Mouse (Mus musculus): ENCODE measurements at regions not wholly inside any gene's neighbourhood (a gene's known extent, or its start where the extent isn't known, plus 50 kb on each side); places are given as distances from the start of the nearest gene placed in this dataset.

- no peak for DNase-seq (ENCODE audit: low spot score in 2 of 2)
Measured at GRCm38 (mm10) chrX:142456022-142456421, 65.7 kb upstream of the Acsl4 start.

- DNase-seq (ENCODE audit: low spot score in 2 of 2), result no peak
Measured at GRCm38 (mm10) chrX:142464174-142464573, 73.8 kb upstream of the Acsl4 start.

GRCm38 (mm10) chrX:142464756-142465155, 74.4 kb upstream of the Acsl4 start:
- DNase-seq (ENCODE audit: low spot score in 2 of 2), result no peak

- DNase-seq (ENCODE audit: low spot score in 2 of 2), result no peak
Measured at GRCm38 (mm10) chrX:142467850-142468256, 77.5 kb upstream of the Acsl4 start.

- DNase-seq (ENCODE audit: low spot score in 2 of 2), result no peak
Measured at GRCm38 (mm10) chrX:142468388-142468787, 78.1 kb upstream of the Acsl4 start.

GRCm38 (mm10) chrX:142469048-142469634, 78.8 kb upstream of the Acsl4 start:
- no peak for DNase-seq (ENCODE audit: low spot score in 2 of 2)

GRCm38 (mm10) chrX:142470083-142470482, 79.7 kb upstream of the Acsl4 start:
- no peak for DNase-seq (ENCODE audit: low spot score in 2 of 2)

- no peak for DNase-seq (ENCODE audit: low spot score in 2 of 2)
Measured at GRCm38 (mm10) chrX:142481203-142481815, 91.0 kb upstream of the Acsl4 start.

GRCm38 (mm10) chrX:142488078-142488477, 97.7 kb upstream of the Acsl4 start:
- DNase-seq (ENCODE audit: low spot score in 2 of 2), result no peak

GRCm38 (mm10) chrX:142490093-142490717, 99.9 kb upstream of the Acsl4 start:
- no peak for DNase-seq (ENCODE audit: low spot score in 2 of 2)

GRCm38 (mm10) chrX:142501094-142501493, 110.8 kb upstream of the Acsl4 start:
- DNase-seq (ENCODE audit: low spot score in 2 of 2), result no peak

- no peak for DNase-seq (ENCODE audit: low spot score in 2 of 2)
Measured at GRCm38 (mm10) chrX:142504962-142505361, 114.6 kb upstream of the Acsl4 start.

GRCm38 (mm10) chrX:142507475-142507874, 117.1 kb upstream of the Acsl4 start:
- no peak for DNase-seq (ENCODE audit: low spot score in 2 of 2)

- DNase-seq (ENCODE audit: low spot score in 2 of 2), result no peak
Measured at GRCm38 (mm10) chrX:142516406-142517131, 126.2 kb upstream of the Acsl4 start.

GRCm38 (mm10) chrX:142517205-142517604, 126.9 kb upstream of the Acsl4 start:
- DNase-seq (ENCODE audit: low spot score in 2 of 2), result no peak

GRCm38 (mm10) chrX:142521063-142521462, 130.7 kb upstream of the Acsl4 start:
- DNase-seq (ENCODE audit: low spot score in 2 of 2), result no peak

- DNase-seq (ENCODE audit: low spot score in 2 of 2), result peak; percentile 9 to 30
Measured at GRCm38 (mm10) chrX:142526953-142527352, 136.6 kb upstream of the Acsl4 start.

- DNase-seq (ENCODE audit: low spot score in 2 of 2), result no peak
Measured at GRCm38 (mm10) chrX:142529892-142530291, 139.6 kb upstream of the Acsl4 start.

GRCm38 (mm10) chrX:142534780-142535179, 144.4 kb upstream of the Acsl4 start:
- DNase-seq (ENCODE audit: low spot score in 2 of 2), result peak; percentile 5 to 21

GRCm38 (mm10) chrX:142535540-142535939, 145.2 kb upstream of the Acsl4 start:
- DNase-seq (ENCODE audit: low spot score in 2 of 2), result no peak

- no peak for DNase-seq (ENCODE audit: low spot score in 2 of 2)
Measured at GRCm38 (mm10) chrX:142535954-142536353, 145.3 kb upstream of the Tmem164 start.

All from layer of hippocampus, postnatal 10 days (tissue).